Mouse (Mus musculus): Measurements from ENCODE around the gene Tspo.

Gene Tspo

DNA sequence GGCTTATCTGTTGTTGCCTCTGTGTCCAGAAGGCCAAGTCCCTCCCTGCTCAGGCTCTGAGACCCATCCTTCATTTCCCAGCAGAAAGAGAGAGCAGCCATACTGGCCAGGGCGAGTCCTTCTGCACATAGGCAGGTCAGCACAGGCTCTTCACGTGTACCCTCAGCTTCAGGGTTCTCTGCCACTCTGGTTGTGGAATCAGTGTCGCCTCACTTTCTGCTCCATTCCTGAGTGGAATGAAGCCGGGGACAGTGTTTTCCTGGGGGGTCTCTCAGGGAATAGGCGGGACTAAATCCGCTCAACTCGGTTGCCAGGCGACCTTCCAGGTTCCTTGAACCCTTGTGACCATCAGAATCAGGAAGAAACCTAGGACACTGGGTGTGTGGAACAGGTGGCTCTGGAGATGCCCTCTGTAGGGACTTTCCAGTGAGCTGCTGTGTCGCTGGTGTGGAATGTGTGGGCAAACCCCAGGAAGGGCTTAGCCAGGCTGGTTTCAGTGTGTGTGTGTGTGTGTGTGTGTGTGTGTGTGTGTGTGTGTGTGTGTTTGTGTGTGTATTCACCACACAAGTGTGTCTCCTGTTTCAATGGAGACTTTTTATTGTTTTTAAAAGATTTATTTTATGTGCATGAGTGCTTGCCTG is 21.6 kb upstream of the Tspo start:
- peak; percentile 67 for DNase-seq (ENCODE audit: low read depth, low spot score)

DNA sequence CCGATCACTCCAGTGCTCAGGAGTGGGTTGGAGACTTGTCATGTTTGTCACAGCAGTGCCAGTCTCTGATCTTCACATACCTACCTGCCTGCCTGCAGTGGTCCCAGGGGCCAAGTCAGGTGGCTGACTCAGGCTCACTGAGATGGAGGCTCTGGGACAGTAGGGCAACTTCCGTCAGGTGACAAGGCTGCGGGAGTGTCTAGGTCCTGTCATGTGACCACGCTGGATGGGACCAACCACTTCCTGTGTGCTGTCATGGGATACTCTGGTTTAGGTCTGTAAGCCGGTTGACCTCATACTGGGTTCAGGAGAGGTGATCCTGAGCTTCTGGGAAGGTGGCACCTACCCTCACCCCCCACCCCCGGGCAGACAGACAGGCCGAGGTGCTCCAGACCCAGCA is 17.4 kb upstream of the Tspo start:
- no peak for DNase-seq (ENCODE audit: low read depth, low spot score)

DNA sequence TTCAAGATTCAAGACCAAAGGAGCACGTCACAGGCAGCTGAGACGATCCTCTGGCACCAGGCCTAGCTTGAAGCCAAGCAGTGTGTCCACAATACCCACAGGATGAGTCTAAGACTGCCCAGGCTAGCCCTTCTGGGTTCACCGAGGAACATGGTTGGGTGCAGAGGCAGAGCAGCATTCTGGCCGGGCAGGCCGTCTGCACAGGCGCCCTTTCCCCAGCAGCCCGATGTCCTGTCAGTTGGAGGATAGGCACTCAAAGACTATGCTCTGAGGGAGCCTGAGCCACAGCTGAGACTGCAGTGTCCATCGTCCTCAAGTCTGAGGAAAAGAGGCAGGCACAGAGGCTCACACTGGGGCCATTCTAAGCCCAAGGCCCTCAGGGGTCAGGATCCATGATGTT is 16.2 kb upstream of the Tspo start:
- DNase-seq (ENCODE audit: low read depth, low spot score), result no peak

- DNase-seq (ENCODE audit: low read depth, low spot score), result no peak
These were observed 13.3 kb upstream of the Tspo start for GRCm38 (mm10) chr15:83550137-83550536.

DNA sequence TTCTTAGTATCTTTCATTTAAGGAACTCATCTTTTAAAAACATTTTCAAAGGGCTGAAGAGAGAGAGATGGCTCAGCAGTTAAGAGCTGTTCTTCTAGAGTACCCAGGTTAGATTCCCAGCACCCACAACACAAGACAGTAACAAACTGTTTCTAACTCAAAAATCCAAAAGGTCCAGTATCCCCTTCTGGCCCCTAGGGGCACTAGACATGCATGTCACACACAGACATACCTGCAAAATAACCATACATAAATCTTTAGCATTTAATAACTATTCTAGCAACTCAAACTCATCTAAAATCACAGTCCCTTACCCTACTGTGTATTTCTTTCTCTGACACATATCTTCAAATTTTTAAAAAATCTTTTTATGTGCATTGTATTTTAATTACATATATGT is 9.6 kb upstream of the Tspo start:
- DNase-seq (ENCODE audit: low read depth, low spot score), result no peak

- DNase-seq (ENCODE audit: low read depth, low spot score), result peak; percentile 83
These were observed 8.0 kb upstream of the Tspo start for GRCm38 (mm10) chr15:83555161-83555974.

GRCm38 (mm10) chr15:83560941-83561477 is 2.4 kb upstream of the Tspo start:
- no peak for DNase-seq (ENCODE audit: low read depth, low spot score)

DNA sequence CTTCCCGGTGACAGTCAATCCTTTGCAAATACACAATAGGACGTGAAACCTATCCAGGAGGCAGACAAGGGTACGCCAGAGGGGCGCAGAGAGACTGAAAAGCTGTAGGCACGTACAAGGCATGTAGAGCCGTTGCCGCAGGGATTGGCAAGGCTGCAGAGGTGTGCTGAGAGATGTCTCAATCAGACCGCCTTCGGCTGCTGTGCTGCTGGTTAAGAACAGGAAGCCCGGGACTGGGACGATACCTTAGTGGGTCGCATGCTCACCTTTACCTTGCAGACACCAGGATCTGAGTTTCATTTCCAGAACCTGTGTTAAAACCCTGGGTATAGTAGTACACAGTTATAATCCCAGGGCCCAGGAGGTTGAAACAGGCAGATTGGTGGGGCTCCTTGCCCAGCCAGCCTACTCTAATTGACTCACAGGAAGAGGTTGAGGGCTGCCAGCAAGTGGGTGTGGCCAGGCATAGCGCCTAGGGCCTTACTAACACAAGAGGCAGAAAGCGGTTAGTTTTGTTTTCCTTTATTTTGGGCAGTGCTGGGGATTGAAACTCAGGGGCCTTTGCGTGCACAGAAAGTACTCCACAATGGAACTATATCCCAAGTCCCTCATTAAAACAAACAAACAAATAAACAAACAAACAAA is 644 bp upstream of the Tspo start:
- peak; percentile 98 for DNase-seq (ENCODE audit: low read depth, low spot score)

GRCm38 (mm10) chr15:83563857-83564651 is 662 bp downstream of the Tspo start:
- DNase-seq (ENCODE audit: low read depth, low spot score), result peak; percentile 83

GRCm38 (mm10) chr15:83565434-83565833 is 2.0 kb downstream of the Tspo start:
- peak; percentile 93 for DNase-seq (ENCODE audit: low read depth, low spot score)

DNA sequence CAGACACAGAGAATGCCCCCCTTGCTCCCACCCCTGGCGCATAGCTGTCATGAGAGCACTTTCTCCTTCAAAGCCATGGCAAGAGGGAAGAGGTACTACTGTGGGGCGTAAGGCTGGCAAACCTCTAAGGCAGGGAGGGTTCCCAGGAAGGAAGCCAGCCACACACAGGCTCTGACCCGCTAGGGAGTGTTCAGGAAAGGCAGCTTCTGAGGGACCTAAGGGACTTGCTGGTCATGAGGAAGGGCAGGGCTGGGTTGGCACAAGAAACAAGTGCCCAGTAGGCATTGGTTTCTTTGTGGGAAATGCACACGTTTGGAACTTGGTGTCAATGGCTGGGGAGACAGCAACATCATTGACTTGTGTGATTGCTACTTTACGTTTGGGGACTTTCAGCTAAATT is 2.6 kb downstream of the Tspo start:
- peak; percentile 57 for DNase-seq (ENCODE audit: low read depth, low spot score)

DNA sequence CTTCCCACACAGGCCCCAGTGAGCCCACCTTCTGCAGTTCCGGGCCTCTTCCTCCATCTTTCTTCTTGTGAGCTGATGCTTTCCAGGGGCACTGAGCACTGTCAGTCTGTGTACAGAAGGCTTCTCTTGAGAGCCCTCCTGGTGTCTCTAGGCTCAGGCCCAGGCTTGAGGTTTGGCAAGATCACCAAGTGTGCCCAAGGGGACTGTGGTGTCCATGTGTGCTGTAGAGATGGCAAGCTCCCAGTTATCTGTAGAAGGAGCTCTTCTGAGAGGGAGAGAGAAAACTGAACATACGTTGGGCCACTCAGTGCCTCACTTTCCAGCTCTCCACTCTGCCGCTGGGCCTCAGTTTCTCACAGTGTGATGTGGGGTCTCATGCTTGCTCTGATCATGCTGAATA is 4.3 kb downstream of the Tspo start:
- peak; percentile 82 for DNase-seq (ENCODE audit: low read depth, low spot score)

- DNase-seq (ENCODE audit: low read depth, low spot score), result no peak
These were observed 5.2 kb downstream of the Tspo start for GRCm38 (mm10) chr15:83568544-83568943.

DNA sequence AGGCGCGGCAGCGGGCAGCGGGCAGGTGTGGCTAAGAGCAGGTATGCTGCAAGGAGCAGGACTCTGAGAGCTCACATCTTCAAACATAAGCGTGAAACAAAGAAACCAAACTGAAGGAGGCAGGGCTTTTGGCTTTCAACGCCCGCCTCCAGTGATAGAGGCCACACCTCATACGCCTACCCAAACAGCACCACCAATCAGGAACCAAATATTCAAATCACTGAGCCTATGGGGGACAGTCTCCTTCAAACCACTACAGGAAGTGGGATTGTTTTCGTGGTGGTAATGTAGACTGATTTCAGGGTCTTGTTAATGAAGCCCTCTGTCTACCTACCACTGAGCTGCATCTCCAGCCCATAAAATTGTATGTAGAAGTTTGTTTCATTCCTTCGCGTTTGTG is 6.3 kb downstream of the Tspo start:
- DNase-seq (ENCODE audit: low read depth, low spot score), result no peak

DNA sequence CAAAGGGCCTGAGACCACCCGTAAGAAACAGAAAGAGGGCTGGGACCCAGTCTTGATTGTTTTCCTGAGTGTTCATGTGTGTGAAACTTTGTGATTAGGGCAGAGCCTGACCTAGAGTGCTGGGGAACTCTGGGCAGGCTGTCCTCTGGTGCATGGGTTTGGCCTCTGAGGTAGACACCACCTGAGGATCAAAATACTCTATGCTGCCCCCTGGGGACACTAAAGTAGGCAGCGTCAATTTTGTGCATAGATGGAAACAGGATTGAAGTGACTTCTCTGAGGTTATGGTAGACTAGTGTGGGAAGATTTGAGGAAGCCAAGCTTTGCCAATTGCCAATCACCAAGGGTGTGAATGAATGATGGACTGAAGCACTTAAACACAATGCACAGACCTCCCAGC is 7.2 kb downstream of the Tspo start:
- DNase-seq (ENCODE audit: low read depth, low spot score), result no peak

DNA sequence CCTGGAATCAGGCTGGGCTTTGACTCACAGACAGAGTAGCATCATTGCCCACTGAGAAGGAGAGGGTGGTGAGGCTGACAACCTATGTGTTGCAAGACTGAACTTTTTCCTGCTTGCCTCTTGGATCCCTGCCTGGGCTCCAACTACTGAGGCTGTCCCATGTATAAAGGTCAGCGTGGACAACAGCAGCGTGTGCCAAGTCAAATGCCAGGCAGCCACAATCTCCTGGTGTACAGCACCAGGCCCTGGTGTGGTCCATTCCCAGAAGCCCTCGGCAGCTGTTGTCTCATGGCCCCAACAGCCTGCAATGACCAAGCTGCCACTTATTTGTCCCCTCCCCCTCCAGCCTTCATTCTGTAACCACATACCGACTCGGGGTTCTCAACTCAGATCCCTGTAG is 8.2 kb downstream of the Tspo start:
- DNase-seq (ENCODE audit: low read depth, low spot score), result peak; percentile 78

- DNase-seq (ENCODE audit: low read depth, low spot score), result no peak
These were observed 8.7 kb downstream of the Tspo start for GRCm38 (mm10) chr15:83572132-83572531.

DNA sequence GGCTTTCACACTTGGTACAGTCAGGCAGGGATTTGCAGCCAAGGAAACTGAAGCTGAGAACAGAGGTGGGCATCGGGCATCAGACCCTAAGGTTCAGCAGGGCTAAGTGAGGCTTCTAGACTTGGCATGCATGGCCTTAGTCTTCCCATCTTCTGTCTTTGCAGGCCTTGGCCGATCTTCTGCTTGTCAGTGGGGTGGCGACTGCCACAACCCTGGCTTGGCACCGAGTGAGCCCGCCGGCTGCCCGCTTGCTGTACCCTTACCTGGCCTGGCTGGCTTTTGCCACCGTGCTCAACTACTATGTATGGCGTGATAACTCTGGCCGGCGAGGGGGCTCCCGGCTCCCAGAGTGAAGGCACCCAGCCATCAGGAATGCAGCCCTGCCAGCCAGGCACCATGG is 10.2 kb downstream of the Tspo start:
- DNase-seq (ENCODE audit: low read depth, low spot score), result no peak

GRCm38 (mm10) chr15:83574731-83575351 is 11.4 kb downstream of the Tspo start:
- peak; percentile 98 for DNase-seq (ENCODE audit: low read depth, low spot score)

DNA sequence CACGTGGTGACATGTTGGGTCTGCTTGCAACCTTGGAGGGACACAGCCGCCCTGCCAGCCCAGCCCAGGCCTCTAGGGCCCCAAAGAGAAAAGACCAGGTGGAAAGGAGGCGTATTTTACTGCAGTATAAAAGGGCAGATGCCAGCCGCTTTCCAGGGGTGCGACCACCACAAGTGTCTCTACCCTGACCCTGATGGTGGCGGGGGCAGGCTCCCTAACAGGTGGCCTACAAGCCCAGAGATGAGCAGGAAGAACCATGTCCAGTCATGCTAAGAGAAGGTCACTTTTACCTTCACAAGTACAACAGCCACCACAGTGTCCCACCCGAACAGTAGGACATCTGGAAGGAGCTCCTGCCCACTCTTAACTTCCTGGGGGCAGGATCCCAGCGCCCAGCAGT is 12.2 kb downstream of the Tspo start:
- no peak for DNase-seq (ENCODE audit: low read depth, low spot score)

- no peak for DNase-seq (ENCODE audit: low read depth, low spot score)
These were observed 13.3 kb downstream of the Tspo start for GRCm38 (mm10) chr15:83576651-83577050.
